Mouse (Mus musculus) hindbrain, embryonic 15.5 days (tissue): ENCODE data around the gene Syne3. TPM values are rescaled to one million over a fixed set of nuclear protein-coding genes. Genes with fewer than 3 reads are reported as not detected.
A peak's percentile ranks its signal among the peaks of the same experiment; 100 is the strongest.

Experiments
- ATAC-seq: fragments of 200-750 bp; cut with Nextera tagmentation; 2 replicates; pipeline ENCODE4 v1.8.0; 2017; ENCODE audit warnings: low read depth, moderate number of reproducible peaks, moderate TSS enrichment; ENCODE audit not compliant: low FRiP score
- H3K27ac ChIP-seq: fragments of 300-500 bp; sonication (generic); replicated peaks from 2 replicates; pipeline ENCODE4 v1.5.1; 2015; ENCODE audit warnings: mild to moderate bottlenecking, inconsistent platforms
- H3K27me3 ChIP-seq: fragments of 300-500 bp; sonication (generic); 2 replicates; pipeline ENCODE4 v1.6.1; 2015; ENCODE audit warnings: control low read depth, inconsistent platforms
- H3K36me3 ChIP-seq: fragments of 300-500 bp; sonication (generic); 2 replicates; pipeline ENCODE4 v1.6.1; 2015; ENCODE audit warnings: control low read depth, inconsistent platforms
- H3K4me1 ChIP-seq: fragments of 300-500 bp; sonication (generic); replicated peaks from 2 replicates; pipeline ENCODE4 v1.6.1; 2015; ENCODE audit warnings: control low read depth, inconsistent platforms
- H3K4me2 ChIP-seq: fragments of 300-500 bp; sonication (generic); 2 replicates; pipeline ENCODE4 v1.6.1; 2015; ENCODE audit warnings: moderate library complexity, mild to moderate bottlenecking, inconsistent platforms
- H3K4me3 ChIP-seq: fragments of 300-500 bp; sonication (generic); 2 replicates; pipeline ENCODE4 v1.5.1; 2015; ENCODE audit warnings: mild to moderate bottlenecking, inconsistent platforms
- H3K9ac ChIP-seq: fragments of 300-500 bp; sonication (generic); 2 replicates; pipeline ENCODE4 v1.6.1; 2015; ENCODE audit warnings: inconsistent platforms
- H3K9me3 ChIP-seq: fragments of 300-500 bp; sonication (generic); 2 replicates; pipeline ENCODE4 v1.6.1; 2016; ENCODE audit warnings: control low read depth, inconsistent platforms
- WGBS: fragments of 180-500 bp; shearing (Covaris S2); methylation state at CpG from one replicate; pipeline ENCODE4 v1.1.7; 2015; 5-methylcytosine and 5-hydroxymethylcytosine counted together
- polyA plus RNA-seq: library from polyadenylated mRNA; unstranded; fragments of >200 nt; fragmentation: Nextera tagmentation; extraction: Ambion mirVana; gene quantifications from 2 replicates; pipeline ENCODE4 v1.2.1, GENCODE M21; 2015

Syne3 gene
- polyA plus RNA-seq, 1 experiment from 2014 or later, result 0.36 TPM

- Histone ChIP-seq H3K9me3 (no peaks in the 10 kb centered on the region), H3K27ac (no peak overlapping the region), H3K4me1 (peaks cover 8% of the 10 kb centered on the region), H3K4me3 (no peak overlapping the region), H3K36me3 (no peaks in the 10 kb centered on the region), H3K27me3 (0 out of 2 replicates have a peak, but pooled peaks cover 2% of the 10 kb centered on the region), H3K9ac (no peak overlapping the region), H3K4me2 (no peak overlapping the region)
- no peak for ATAC-seq
- 81% methylated on average over 7 of the region's 7 CpGs for WGBS
These were observed 32.7 kb downstream of the Syne3 start for GRCm38 (mm10) chr12:104976903-104977302.

- Histone ChIP-seq H3K4me1 (peaks cover 8% of the 10 kb centered on the region), H3K36me3 (no peaks in the 10 kb centered on the region), H3K4me3 (no peak overlapping the region), H3K27ac (no peak overlapping the region), H3K9ac (no peak overlapping the region), H3K9me3 (no peaks in the 10 kb centered on the region), H3K4me2 (no peak overlapping the region), H3K27me3 (0 out of 2 replicates have a peak, but pooled peaks cover 2% of the 10 kb centered on the region)
- 71% methylated on average over 8 of the region's 8 CpGs for WGBS
- no peak for ATAC-seq
These were observed 33.2 kb downstream of the Syne3 start for GRCm38 (mm10) chr12:104976331-104976817.

- 0 out of 2 replicates have a peak, but pooled peaks cover 2% of the 10 kb centered on the region for H3K27me3 ChIP-seq
- no peaks in the 10 kb centered on the region for H3K36me3 ChIP-seq
- ATAC-seq, result no peak
- H3K9ac ChIP-seq, result no peak overlapping the region
- H3K4me1 ChIP-seq, result no peaks in the 10 kb centered on the region
- H3K27ac ChIP-seq, result no peak overlapping the region
- no peak overlapping the region for H3K4me3 ChIP-seq
- 82% methylated on average over 6 of the region's 6 CpGs for WGBS
- no peaks in the 10 kb centered on the region for H3K9me3 ChIP-seq
- no peak overlapping the region for H3K4me2 ChIP-seq
These were observed 36.7 kb downstream of the Syne3 start for GRCm38 (mm10) chr12:104972860-104973259.

GRCm38 (mm10) chr12:104969618-104970017, 40.0 kb downstream of the Syne3 start:
- H3K27ac ChIP-seq, result no peak overlapping the region
- H3K9me3 ChIP-seq, result no peaks in the 10 kb centered on the region
- H3K4me1 ChIP-seq, result peaks cover 6% of the 10 kb centered on the region
- H3K4me3 ChIP-seq, result no peak overlapping the region
- H3K4me2 ChIP-seq, result no peak overlapping the region
- H3K27me3 ChIP-seq, result peaks cover 6% of the 10 kb centered on the region; the same call in 1 of the 2 replicates
- no peak overlapping the region for H3K9ac ChIP-seq
- 89% methylated on average over 4 of the region's 4 CpGs for WGBS
- H3K36me3 ChIP-seq, result no peaks in the 10 kb centered on the region
- no peak for ATAC-seq

GRCm38 (mm10) chr12:104969177-104969576, 40.4 kb downstream of the Syne3 start:
- H3K4me3 ChIP-seq, result no peak overlapping the region
- no peaks in the 10 kb centered on the region for H3K9me3 ChIP-seq
- WGBS, result 86% methylated on average over 9 of the region's 9 CpGs
- H3K27ac ChIP-seq, result no peak overlapping the region
- H3K9ac ChIP-seq, result no peak overlapping the region
- H3K27me3 ChIP-seq, result peaks cover 6% of the 10 kb centered on the region; the same call in 1 of the 2 replicates
- peaks cover 6% of the 10 kb centered on the region for H3K4me1 ChIP-seq
- H3K4me2 ChIP-seq, result no peak overlapping the region
- no peaks in the 10 kb centered on the region for H3K36me3 ChIP-seq
- no peak for ATAC-seq

GRCm38 (mm10) chr12:104964953-104965911, 44.4 kb downstream of the Syne3 start:
- no peaks in the 10 kb centered on the region for H3K36me3 ChIP-seq
- ATAC-seq, result peak; percentile 81
- H3K9ac ChIP-seq, result no peak overlapping the region
- 50% methylated on average over 7 of the region's 7 CpGs for WGBS
- H3K27me3 ChIP-seq, result peaks cover 8% of the 10 kb centered on the region; the same call in 1 of the 2 replicates
- H3K4me1 ChIP-seq, result peaks cover 6% of the 10 kb centered on the region
- 0 out of 2 replicates have a peak overlapping the region, but pooled peaks have one; percentile 39 for H3K27ac ChIP-seq
- no peak overlapping the region for H3K4me3 ChIP-seq
- no peaks in the 10 kb centered on the region for H3K9me3 ChIP-seq
- H3K4me2 ChIP-seq, result no peak overlapping the region

- no peaks in the 10 kb centered on the region for H3K36me3 ChIP-seq
- peaks cover 8% of the 10 kb centered on the region for H3K4me1 ChIP-seq
- no peak overlapping the region for H3K9ac ChIP-seq
- H3K27me3 ChIP-seq, result peaks cover 4% of the 10 kb centered on the region; the same call in 1 of the 2 replicates
- no peak for ATAC-seq
- H3K27ac ChIP-seq, result no peak overlapping the region
- H3K4me2 ChIP-seq, result no peak overlapping the region
- no peak overlapping the region for H3K4me3 ChIP-seq
- H3K9me3 ChIP-seq, result no peaks in the 10 kb centered on the region
These were observed 49.2 kb downstream of the Syne3 start for GRCm38 (mm10) chr12:104960421-104960820.

- 62% methylated on average over 9 of the region's 9 CpGs for WGBS
- no peak overlapping the region for H3K4me2 ChIP-seq
- ATAC-seq, result no peak
- no peaks in the 10 kb centered on the region for H3K36me3 ChIP-seq
- H3K4me1 ChIP-seq, result peaks cover 10% of the 10 kb centered on the region
- H3K27ac ChIP-seq, result no peak overlapping the region
- no peak overlapping the region for H3K4me3 ChIP-seq
- H3K9me3 ChIP-seq, result no peaks in the 10 kb centered on the region
- H3K27me3 ChIP-seq, result peaks cover 4% of the 10 kb centered on the region; the same call in 1 of the 2 replicates
- no peak overlapping the region for H3K9ac ChIP-seq
These were observed 49.6 kb downstream of the Syne3 start for GRCm38 (mm10) chr12:104959966-104960365.

GRCm38 (mm10) chr12:104958263-104958662, 51.3 kb downstream of the Syne3 start:
- WGBS, result 72% methylated on average over 11 of the region's 11 CpGs
- Histone ChIP-seq H3K27me3 (peaks cover 4% of the 10 kb centered on the region; the same call in 1 of the 2 replicates), H3K4me1 (peaks cover 11% of the 10 kb centered on the region), H3K4me2 (no peak overlapping the region), H3K36me3 (no peaks in the 10 kb centered on the region), H3K4me3 (no peak overlapping the region), H3K9me3 (no peaks in the 10 kb centered on the region), H3K9ac (no peak overlapping the region), H3K27ac (no peak overlapping the region)
- no peak for ATAC-seq

- no peaks in the 10 kb centered on the region for H3K36me3 ChIP-seq
- no peak for ATAC-seq
- H3K27ac ChIP-seq, result no peak overlapping the region
- 98% methylated on average over 1 of the region's 1 CpGs for WGBS
- H3K4me2 ChIP-seq, result no peak overlapping the region
- H3K9me3 ChIP-seq, result no peaks in the 10 kb centered on the region
- no peak overlapping the region for H3K4me3 ChIP-seq
- H3K9ac ChIP-seq, result no peak overlapping the region
- H3K4me1 ChIP-seq, result peaks cover 11% of the 10 kb centered on the region
- H3K27me3 ChIP-seq, result peaks cover 4% of the 10 kb centered on the region; the same call in 1 of the 2 replicates
These were observed 52.4 kb downstream of the Syne3 start for GRCm38 (mm10) chr12:104957165-104957564.

GRCm38 (mm10) chr12:104956406-104956805, 53.2 kb downstream of the Syne3 start:
- H3K4me3 ChIP-seq, result no peak overlapping the region
- no peak overlapping the region for H3K4me2 ChIP-seq
- ATAC-seq, result no peak
- H3K9ac ChIP-seq, result no peak overlapping the region
- no peaks in the 10 kb centered on the region for H3K36me3 ChIP-seq
- peaks cover 11% of the 10 kb centered on the region for H3K4me1 ChIP-seq
- 93% methylated on average over 6 of the region's 6 CpGs for WGBS
- no peaks in the 10 kb centered on the region for H3K9me3 ChIP-seq
- peaks cover 4% of the 10 kb centered on the region; the same call in 1 of the 2 replicates for H3K27me3 ChIP-seq
- no peak overlapping the region for H3K27ac ChIP-seq
